Mouse (Mus musculus) liver, embryonic 14.5 days (tissue): ENCODE measurements around the gene Slc23a4.

ENCODE experiments used
- CTCF ChIP-seq: IDR thresholded peaks from 2 replicates; pipeline ENCODE4 v1.5.1; 2016; ENCODE audit warnings: antibody characterized with exemption, low read depth, control low read depth
- EP300 ChIP-seq: IDR thresholded peaks from 2 replicates; pipeline ENCODE4 v1.6.1; 2016; ENCODE audit warnings: antibody characterized with exemption, low read depth

GRCm38 (mm10) chr6:34919956-34920355 lies 68.2 kb downstream of the Slc23a4 start, which contains the start of gene Stra8:
- TF ChIP-seq CTCF (no peak), EP300 (no peak)
